Mouse (Mus musculus): ENCODE data around the gene Ccdc57.

GRCm38 (mm10) chr11:120812068-120812467 lies 120.6 kb downstream of the Ccdc57 start:
- TF ChIP-seq CTCF (IDR thresholded peaks at IDR 0.05; ENCODE audit: low read depth, low read length) = no peak
- no peak for TF ChIP-seq GATA1 (IDR thresholded peaks at IDR 0.05; ENCODE audit: borderline replicate concordance, low read length)
- no peak for TF ChIP-seq POLR2AphosphoS5 (IDR thresholded peaks at IDR 0.05; ENCODE audit: insufficient replicate concordance, low read depth, low read length)
- no peak for TF ChIP-seq TAL1 (conservative IDR thresholded peaks at IDR 0.05; ENCODE audit: low read depth, low read length)
